Mouse (Mus musculus) ovary, postnatal 36 days (tissue): ENCODE measurements around the gene Setd2.

Experiments
- DNase-seq: peaks from one replicate; pipeline ENCODE4 v3.0.0; 2022; ENCODE audit warnings: low spot score, mixed read lengths

Gene Setd2

GRCm38 (mm10) chr9:110532538-110533291 lies at the start of gene Setd2:
Gene Setd2, plus strand, starts transcription at chr9:110532597.
- peak; percentile 77 for DNase-seq

- no peak for DNase-seq
These were observed 43.6 kb upstream of the Setd2 start for GRCm38 (mm10) chr9:110488841-110489240.

GRCm38 (mm10) chr9:110490913-110491312 lies 41.5 kb upstream of the Setd2 start:
- no peak for DNase-seq

- DNase-seq = no peak
These were observed 6.7 kb upstream of the Setd2 start for GRCm38 (mm10) chr9:110525737-110526136.

GRCm38 (mm10) chr9:110529002-110529737 lies 3.2 kb upstream of the Setd2 start:
- no peak for DNase-seq

- no peak for DNase-seq
These were observed 1.7 kb upstream of the Setd2 start for GRCm38 (mm10) chr9:110530650-110531049.

GRCm38 (mm10) chr9:110531151-110531791 lies 1.1 kb upstream of the Setd2 start:
- no peak for DNase-seq

- peak; percentile 98 for DNase-seq
These were observed 395 bp upstream of the Setd2 start for GRCm38 (mm10) chr9:110531914-110532489.

- no peak for DNase-seq
These were observed 1.2 kb downstream of the Setd2 start for GRCm38 (mm10) chr9:110533645-110534044.

GRCm38 (mm10) chr9:110535114-110535513 lies 2.7 kb downstream of the Setd2 start:
- no peak for DNase-seq

- DNase-seq = no peak
These were observed 4.2 kb downstream of the Setd2 start for GRCm38 (mm10) chr9:110536636-110537035.

GRCm38 (mm10) chr9:110538511-110538910 lies 6.1 kb downstream of the Setd2 start:
- DNase-seq = no peak

- no peak for DNase-seq
These were observed 9.6 kb downstream of the Setd2 start for GRCm38 (mm10) chr9:110541988-110542387.

- DNase-seq = no peak
These were observed 15.9 kb downstream of the Setd2 start for GRCm38 (mm10) chr9:110548261-110548660.

GRCm38 (mm10) chr9:110568309-110568708 lies 35.9 kb downstream of the Setd2 start:
- DNase-seq = no peak

GRCm38 (mm10) chr9:110582161-110582560 lies 49.8 kb downstream of the Setd2 start:
- DNase-seq = no peak

- DNase-seq = no peak
These were observed 51.1 kb downstream of the Setd2 start for GRCm38 (mm10) chr9:110583521-110583920.

GRCm38 (mm10) chr9:110611471-110611870 lies 79.1 kb downstream of the Setd2 start:
- no peak for DNase-seq

GRCm38 (mm10) chr9:110617081-110617480 lies 84.7 kb downstream of the Setd2 start:
- no peak for DNase-seq

- DNase-seq = no peak
These were observed 87.8 kb downstream of the Setd2 start for GRCm38 (mm10) chr9:110620180-110620579.

GRCm38 (mm10) chr9:110620685-110621084 lies 88.3 kb downstream of the Setd2 start:
- no peak for DNase-seq

- no peak for DNase-seq
These were observed 90.3 kb downstream of the Setd2 start for GRCm38 (mm10) chr9:110622621-110623219.
